Mouse (Mus musculus): Measurements from ENCODE around the gene Vti1a. TPM values are rescaled to one million over a fixed set of nuclear protein-coding genes. Genes with fewer than 3 reads are reported as not detected.

Gene Vti1a
- polyA plus RNA-seq, 1 experiment from 2014 or later: 19.4 TPM

- Histone ChIP-seq H3K4me2 (replicated peaks; ENCODE audit: low read depth) (no peak overlapping the region), H3K27ac (replicated peaks) (no peak overlapping the region), H3K27me3 (ENCODE audit: control insufficient read depth, insufficient read depth, low read length) (no peaks in the 10 kb centered on the region), H3K9ac (ENCODE audit: low read length) (no peak overlapping the region), H3K4me1 (replicated peaks; ENCODE audit: control insufficient read depth, insufficient read depth) (no peaks in the 10 kb centered on the region), H3K4me3 (ENCODE audit: low read depth, low read length) (no peak overlapping the region), H3K36me3 (ENCODE audit: control insufficient read depth, insufficient read depth, low read length) (no peaks in the 10 kb centered on the region), H3K9me3 (ENCODE audit: control insufficient read depth, low read length) (no peaks in the 10 kb centered on the region)
- WGBS: 91% methylated on average over 6 of the region's 6 CpGs
- DNase-seq (ENCODE audit: low spot score) (no peak), ATAC-seq (ENCODE audit: low FRiP score, low TSS enrichment) (no peak)
- no peak for TF ChIP-seq CTCF (IDR thresholded peaks at IDR 0.05; ENCODE audit: low read depth)
- TF ChIP-seq EP300 (optimal IDR thresholded peaks at IDR 0.05): no peak
These were observed 234.1 kb downstream of the Vti1a start for GRCm38 (mm10) chr19:55550176-55550575.

- Histone ChIP-seq H3K36me3 (ENCODE audit: control insufficient read depth, insufficient read depth, low read length) (no peaks in the 10 kb centered on the region), H3K4me2 (replicated peaks; ENCODE audit: low read depth) (no peak overlapping the region), H3K9ac (ENCODE audit: low read length) (no peak overlapping the region), H3K4me3 (ENCODE audit: low read depth, low read length) (no peak overlapping the region), H3K9me3 (ENCODE audit: control insufficient read depth, low read length) (no peaks in the 10 kb centered on the region), H3K27me3 (ENCODE audit: control insufficient read depth, insufficient read depth, low read length) (no peaks in the 10 kb centered on the region), H3K27ac (replicated peaks) (no peak overlapping the region), H3K4me1 (replicated peaks; ENCODE audit: control insufficient read depth, insufficient read depth) (no peaks in the 10 kb centered on the region)
- ATAC-seq (ENCODE audit: low FRiP score, low TSS enrichment) (no peak), DNase-seq (ENCODE audit: low spot score) (no peak)
- no peak for TF ChIP-seq EP300 (optimal IDR thresholded peaks at IDR 0.05)
- no peak for TF ChIP-seq CTCF (IDR thresholded peaks at IDR 0.05; ENCODE audit: low read depth)
- 70% methylated on average over 7 of the region's 7 CpGs for WGBS
These were observed 236.2 kb downstream of the Vti1a start for GRCm38 (mm10) chr19:55552339-55552738.

GRCm38 (mm10) chr19:55552861-55553260, 236.8 kb downstream of the Vti1a start:
- H3K4me3 ChIP-seq (ENCODE audit: low read depth, low read length): no peak overlapping the region
- no peak overlapping the region for H3K4me2 ChIP-seq (replicated peaks; ENCODE audit: low read depth)
- H3K36me3 ChIP-seq (ENCODE audit: control insufficient read depth, insufficient read depth, low read length): no peaks in the 10 kb centered on the region
- TF ChIP-seq CTCF (IDR thresholded peaks at IDR 0.05; ENCODE audit: low read depth): no peak
- TF ChIP-seq EP300 (optimal IDR thresholded peaks at IDR 0.05): no peak
- H3K9ac ChIP-seq (ENCODE audit: low read length): no peak overlapping the region
- H3K27me3 ChIP-seq (ENCODE audit: control insufficient read depth, insufficient read depth, low read length): no peaks in the 10 kb centered on the region
- 63% methylated on average over 7 of the region's 7 CpGs for WGBS
- no peaks in the 10 kb centered on the region for H3K4me1 ChIP-seq (replicated peaks; ENCODE audit: control insufficient read depth, insufficient read depth)
- no peak overlapping the region for H3K27ac ChIP-seq (replicated peaks)
- ATAC-seq (ENCODE audit: low FRiP score, low TSS enrichment): no peak
- DNase-seq (ENCODE audit: low spot score): no peak
- H3K9me3 ChIP-seq (ENCODE audit: control insufficient read depth, low read length): no peaks in the 10 kb centered on the region

- no peak for ATAC-seq (ENCODE audit: low FRiP score, low TSS enrichment)
- WGBS: 69% methylated on average over 5 of the region's 5 CpGs
These were observed 238.2 kb downstream of the Vti1a start for GRCm38 (mm10) chr19:55554295-55554694.

GRCm38 (mm10) chr19:55554703-55555102, 238.6 kb downstream of the Vti1a start:
- TF ChIP-seq EP300 (optimal IDR thresholded peaks at IDR 0.05): no peak
- no peak for TF ChIP-seq CTCF (IDR thresholded peaks at IDR 0.05; ENCODE audit: low read depth)
- no peaks in the 10 kb centered on the region for H3K27me3 ChIP-seq (ENCODE audit: control insufficient read depth, insufficient read depth, low read length)
- H3K9me3 ChIP-seq (ENCODE audit: control insufficient read depth, low read length): no peaks in the 10 kb centered on the region
- no peak overlapping the region for H3K4me2 ChIP-seq (replicated peaks; ENCODE audit: low read depth)
- H3K4me1 ChIP-seq (replicated peaks; ENCODE audit: control insufficient read depth, insufficient read depth): no peaks in the 10 kb centered on the region
- no peaks in the 10 kb centered on the region for H3K36me3 ChIP-seq (ENCODE audit: control insufficient read depth, insufficient read depth, low read length)
- H3K27ac ChIP-seq (replicated peaks): no peak overlapping the region
- ATAC-seq (ENCODE audit: low FRiP score, low TSS enrichment): no peak
- WGBS: 73% methylated on average over 9 of the region's 9 CpGs
- no peak overlapping the region for H3K9ac ChIP-seq (ENCODE audit: low read length)
- DNase-seq (ENCODE audit: low spot score): peak; percentile 62
- H3K4me3 ChIP-seq (ENCODE audit: low read depth, low read length): no peak overlapping the region

More at GRCm38 (mm10) chr19:55554295-55554694, 238.2 kb downstream of the Vti1a start:
- Histone ChIP-seq H3K27me3 (ENCODE audit: control insufficient read depth, insufficient read depth, low read length) (no peaks in the 10 kb centered on the region), H3K4me2 (replicated peaks; ENCODE audit: low read depth) (no peak overlapping the region), H3K27ac (replicated peaks) (no peak overlapping the region), H3K4me3 (ENCODE audit: low read depth, low read length) (no peak overlapping the region), H3K36me3 (ENCODE audit: control insufficient read depth, insufficient read depth, low read length) (no peaks in the 10 kb centered on the region), H3K9me3 (ENCODE audit: control insufficient read depth, low read length) (no peaks in the 10 kb centered on the region), H3K4me1 (replicated peaks; ENCODE audit: control insufficient read depth, insufficient read depth) (no peaks in the 10 kb centered on the region), H3K9ac (ENCODE audit: low read length) (no peak overlapping the region)
- no peak for TF ChIP-seq CTCF (IDR thresholded peaks at IDR 0.05; ENCODE audit: low read depth)
- no peak for TF ChIP-seq EP300 (optimal IDR thresholded peaks at IDR 0.05)
- DNase-seq (ENCODE audit: low spot score): no peak

- Histone ChIP-seq H3K4me3 (ENCODE audit: low read depth, low read length) (no peak overlapping the region), H3K4me2 (replicated peaks; ENCODE audit: low read depth) (no peak overlapping the region; the same call in 1 of the 2 replicates), H3K36me3 (ENCODE audit: control insufficient read depth, insufficient read depth, low read length) (no peaks in the 10 kb centered on the region), H3K27me3 (ENCODE audit: control insufficient read depth, insufficient read depth, low read length) (no peaks in the 10 kb centered on the region), H3K9ac (ENCODE audit: low read length) (no peak overlapping the region), H3K9me3 (ENCODE audit: control insufficient read depth, low read length) (no peaks in the 10 kb centered on the region), H3K27ac (replicated peaks) (no peak overlapping the region), H3K4me1 (replicated peaks; ENCODE audit: control insufficient read depth, insufficient read depth) (no peaks in the 10 kb centered on the region)
- DNase-seq (ENCODE audit: low spot score) (peak; percentile 58), ATAC-seq (ENCODE audit: low FRiP score, low TSS enrichment) (peak; percentile 91)
- 28% methylated on average over 21 of the region's 21 CpGs for WGBS
- TF ChIP-seq CTCF (IDR thresholded peaks at IDR 0.05; ENCODE audit: low read depth) (no peak), EP300 (optimal IDR thresholded peaks at IDR 0.05) (no peak)
These were observed 240.3 kb downstream of the Vti1a start for GRCm38 (mm10) chr19:55556168-55556999.

Data from stomach, postnatal 0 days (tissue).